Mouse (Mus musculus): ENCODE results near the gene Gm10717.
"Not testable (repeated sequence)": the region's sequence is repeated elsewhere in the genome, so short reads cannot be mapped to it uniquely, and the experiment has no call there.

The Gm10717 gene

DNA sequence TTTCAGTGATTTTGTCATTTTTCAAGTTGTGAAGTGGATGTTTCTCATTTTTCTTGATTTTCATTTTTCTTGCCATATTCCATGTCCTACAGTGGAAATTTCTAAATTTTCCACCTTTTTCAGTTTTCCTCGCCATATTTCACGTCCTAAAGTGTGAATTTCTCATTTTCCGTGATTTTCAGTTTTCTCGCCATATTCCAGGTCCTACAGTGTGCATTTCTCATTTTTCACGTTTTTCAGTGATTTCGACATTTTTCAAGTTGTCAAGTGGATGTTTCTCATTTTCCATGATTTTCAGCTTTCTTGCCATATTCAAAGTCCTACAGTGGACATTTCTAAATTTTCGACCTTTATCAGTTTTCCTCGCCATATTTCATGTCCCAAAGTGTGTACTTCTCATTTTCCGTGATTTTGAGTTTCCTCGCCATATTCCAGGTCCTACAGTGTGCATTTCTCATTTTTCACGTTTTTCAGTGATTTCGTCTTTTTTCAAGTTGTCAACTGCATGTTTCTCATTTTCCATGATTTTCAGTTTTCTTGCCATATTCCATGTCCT is at the start of gene Gm10717:
Gene Gm10717 (plus strand): TSS at position 506 of the 556 bp plus-strand sequence.
- DNase-seq = peak in 1 of 2 experiments; percentile 12

GRCm38 (mm10) chr9:3000445-3000972 is 24.7 kb upstream of the Gm10717 start, which contains the start of gene Gm10722:
Gene Gm10722, plus strand, starts transcription at chr9:3000922.
- DNase-seq = not testable (repeated sequence)

GRCm38 (mm10) chr9:3001006-3001405 is 24.2 kb upstream of the Gm10717 start:
- DNase-seq = not testable (repeated sequence)

GRCm38 (mm10) chr9:3001948-3002659 is 23.1 kb upstream of the Gm10717 start:
- peak; percentile 3 to 77 for DNase-seq

DNA sequence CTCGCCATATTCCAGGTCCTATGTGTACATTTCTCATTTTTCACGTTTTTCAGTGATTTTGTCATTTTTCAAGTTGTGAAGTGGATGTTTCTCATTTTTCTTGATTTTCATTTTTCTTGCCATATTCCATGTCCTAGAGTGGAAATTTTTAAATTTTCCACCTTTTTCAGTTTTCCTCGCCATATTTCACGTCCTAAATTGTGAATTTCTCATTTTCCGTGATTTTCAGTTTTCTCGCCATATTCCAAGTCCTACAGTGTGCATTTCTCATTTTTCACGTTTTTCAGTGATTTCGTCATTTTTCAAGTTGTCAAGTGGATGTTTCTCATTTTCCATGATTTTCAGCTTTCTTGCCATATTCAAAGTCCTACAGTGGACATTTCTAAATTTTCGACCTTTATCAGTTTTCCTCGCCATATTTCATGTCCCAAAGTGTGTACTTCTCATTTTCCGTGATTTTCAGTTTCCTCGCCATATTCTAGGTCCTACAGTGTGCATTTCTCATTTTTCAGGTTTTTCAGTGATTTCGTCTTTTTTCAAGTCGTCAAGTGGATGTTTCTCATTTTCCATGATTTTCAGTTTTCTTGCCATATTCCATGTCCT is 22.3 kb upstream of the Gm10717 start, which contains the start of gene Gm11168:
Gene Gm11168 (plus strand): TSS at position 553 of the 603 bp plus-strand sequence.
- not testable (repeated sequence) for DNase-seq

DNA sequence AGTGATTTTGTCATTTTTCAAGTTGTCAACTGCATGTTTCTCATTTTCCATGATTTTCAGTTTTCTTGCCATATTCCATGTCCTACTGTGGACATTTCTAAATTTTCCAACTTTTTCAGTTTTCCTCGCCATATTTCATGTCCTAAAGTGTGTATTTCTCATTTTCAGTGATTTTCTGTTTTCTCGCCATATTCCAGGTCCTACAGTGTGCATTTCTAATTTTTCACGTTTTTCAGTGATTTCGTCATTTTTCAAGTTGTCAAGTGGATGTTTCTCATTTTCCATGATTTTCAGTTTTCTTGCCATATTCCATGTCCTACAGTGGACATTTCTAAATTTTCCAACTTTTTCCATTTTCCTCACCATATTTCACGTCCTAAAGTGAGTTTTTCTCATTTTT is 19.0 kb upstream of the Gm10717 start:
- DNase-seq = not testable (repeated sequence)

- DNase-seq = peak; percentile 19 to 81
These were observed 18.6 kb upstream of the Gm10717 start for GRCm38 (mm10) chr9:3006636-3007035.

DNA sequence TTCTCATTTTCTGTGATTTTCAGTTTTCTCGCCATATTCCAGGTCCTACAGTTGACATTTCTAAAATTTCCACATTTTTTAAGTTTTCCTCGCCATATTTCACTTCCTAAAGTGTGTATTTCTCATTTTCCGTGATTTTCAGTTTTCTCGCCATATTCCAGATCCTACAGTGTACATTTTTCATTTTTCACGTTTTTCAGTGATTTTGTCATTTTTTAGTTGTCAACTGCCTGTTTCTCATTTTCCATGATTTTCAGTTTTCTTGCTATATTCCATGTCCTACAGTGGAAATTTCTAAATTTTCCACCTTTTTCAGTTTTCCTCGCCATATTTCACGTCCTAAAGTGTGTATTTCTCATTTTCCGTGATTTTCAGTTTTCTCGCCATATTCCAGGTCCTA is 17.9 kb upstream of the Gm10717 start:
- DNase-seq = not testable (repeated sequence)

- DNase-seq = not testable (repeated sequence)
These were observed 15.9 kb upstream of the Gm10717 start for GRCm38 (mm10) chr9:3009331-3009730.

GRCm38 (mm10) chr9:3012054-3012621 is 13.1 kb upstream of the Gm10717 start:
- DNase-seq = not testable (repeated sequence)

DNA sequence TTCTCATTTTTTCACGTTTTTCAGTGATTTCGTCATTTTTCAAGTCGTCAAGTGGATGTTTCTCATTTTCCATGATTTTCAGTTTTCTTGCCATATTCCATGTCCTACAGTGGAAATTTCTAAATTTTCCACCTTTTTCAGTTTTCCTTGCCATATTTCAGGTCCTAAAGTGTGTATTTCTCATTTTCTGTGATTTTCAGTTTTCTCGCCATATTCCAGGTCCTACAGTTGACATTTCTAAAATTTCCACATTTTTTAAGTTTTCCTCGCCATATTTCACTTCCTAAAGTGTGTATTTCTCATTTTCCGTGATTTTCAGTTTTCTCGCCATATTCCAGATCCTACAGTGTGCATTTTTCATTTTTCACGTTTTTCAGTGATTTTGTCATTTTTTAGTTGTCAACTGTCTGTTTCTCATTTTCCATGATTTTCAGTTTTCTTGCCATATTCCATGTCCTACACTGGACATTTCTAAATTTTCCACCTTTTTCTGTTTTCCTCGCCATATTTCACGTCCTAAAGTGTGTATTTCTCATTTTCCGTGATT is 12.4 kb upstream of the Gm10717 start, which contains the start of gene Gm10721:
Gene Gm10721 (plus strand): TSS at position 408 of the 547 bp plus-strand sequence.
- DNase-seq = not testable (repeated sequence)

DNA sequence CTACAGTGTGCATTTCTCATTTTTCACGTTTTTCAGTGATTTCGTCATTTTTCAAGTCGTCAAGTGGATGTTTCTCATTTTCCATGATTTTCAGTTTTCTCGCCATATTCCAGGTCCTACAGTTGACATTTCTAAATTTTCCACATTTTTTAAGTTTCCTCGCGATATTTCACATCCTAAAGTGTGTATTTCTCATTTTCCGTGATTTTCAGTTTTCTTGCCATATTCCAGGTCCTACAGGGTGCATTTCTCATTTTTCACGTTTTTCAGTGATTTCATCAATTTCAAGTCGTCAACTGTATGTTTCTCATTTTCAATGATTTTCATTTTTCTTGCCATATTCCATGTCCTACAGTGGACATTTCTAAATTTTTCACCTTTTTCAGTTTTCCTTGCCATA is 9.9 kb upstream of the Gm10717 start, which contains the start of gene Gm10720:
Gene Gm10720 (plus strand): TSS at position 301 of the 400 bp plus-strand sequence.
- not testable (repeated sequence) for DNase-seq

DNA sequence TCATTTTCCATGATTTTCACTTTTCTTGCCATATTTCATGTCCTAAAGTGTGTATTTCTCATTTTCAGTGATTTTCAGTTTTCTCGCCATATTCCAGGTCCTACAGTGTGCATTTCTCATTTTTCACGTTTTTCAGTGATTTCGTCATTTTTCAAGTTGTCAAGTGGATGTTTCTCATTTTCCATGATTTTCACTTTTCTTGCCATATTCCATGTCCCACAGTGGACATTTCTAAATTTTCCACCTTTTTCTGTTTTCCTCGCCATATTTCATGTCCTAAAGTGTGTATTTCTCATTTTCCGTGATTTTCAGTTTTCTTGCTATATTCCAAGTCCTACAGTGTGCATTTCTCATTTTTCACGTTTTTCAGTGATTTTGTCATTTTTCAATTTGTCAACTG is 9.3 kb upstream of the Gm10717 start:
- DNase-seq = not testable (repeated sequence)

DNA sequence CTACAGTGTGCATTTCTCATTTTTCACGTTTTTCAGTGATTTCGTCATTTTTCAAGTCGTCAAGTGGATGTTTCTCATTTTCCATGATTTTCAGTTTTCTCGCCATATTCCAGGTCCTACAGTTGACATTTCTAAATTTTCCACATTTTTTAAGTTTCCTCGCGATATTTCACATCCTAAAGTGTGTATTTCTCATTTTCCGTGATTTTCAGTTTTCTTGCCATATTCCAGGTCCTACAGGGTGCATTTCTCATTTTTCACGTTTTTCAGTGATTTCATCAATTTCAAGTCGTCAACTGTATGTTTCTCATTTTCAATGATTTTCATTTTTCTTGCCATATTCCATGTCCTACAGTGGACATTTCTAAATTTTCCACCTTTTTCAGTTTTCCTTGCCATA is 8.1 kb upstream of the Gm10717 start, which contains the start of gene Gm10719:
Gene Gm10719 (plus strand): TSS at position 301 of the 400 bp plus-strand sequence.
- not testable (repeated sequence) for DNase-seq

GRCm38 (mm10) chr9:3018944-3019343 is 6.3 kb upstream of the Gm10717 start:
- DNase-seq = peak in 1 of 2 experiments; percentile 14

- DNase-seq = peak in 1 of 2 experiments; percentile 14
These were observed 5.1 kb upstream of the Gm10717 start for GRCm38 (mm10) chr9:3019835-3020727.

DNA sequence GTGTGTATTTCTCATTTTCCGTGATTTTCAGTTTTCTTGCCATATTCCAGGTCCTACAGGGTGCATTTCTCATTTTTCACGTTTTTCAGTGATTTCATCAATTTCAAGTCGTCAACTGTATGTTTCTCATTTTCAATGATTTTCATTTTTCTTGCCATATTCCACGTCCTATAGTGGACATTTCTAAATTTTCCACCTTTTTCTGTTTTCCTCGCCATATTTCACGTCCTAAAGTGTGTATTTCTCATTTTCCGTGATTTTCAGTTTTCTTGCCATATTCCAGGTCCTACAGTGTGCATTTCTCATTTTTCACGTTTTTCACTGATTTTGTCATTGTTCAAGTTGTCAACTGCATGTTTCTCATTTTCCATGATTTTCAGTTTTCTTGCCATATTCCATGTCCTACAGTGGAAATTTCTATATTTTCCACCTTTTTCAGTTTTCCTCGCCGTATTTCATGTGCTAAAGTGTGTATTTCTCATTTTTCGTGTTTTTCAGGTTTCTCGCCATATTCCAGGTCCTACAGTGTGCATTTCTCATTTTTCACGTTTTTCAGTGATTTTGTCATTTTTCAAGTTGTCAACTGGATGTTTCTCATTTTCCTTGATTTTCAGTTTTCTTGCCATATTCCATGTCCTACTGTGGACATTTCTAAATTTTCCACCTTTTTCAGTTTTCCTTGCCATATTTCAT is 2.8 kb upstream of the Gm10717 start:
- peak in 1 of 2 experiments; percentile 29 for DNase-seq

DNA sequence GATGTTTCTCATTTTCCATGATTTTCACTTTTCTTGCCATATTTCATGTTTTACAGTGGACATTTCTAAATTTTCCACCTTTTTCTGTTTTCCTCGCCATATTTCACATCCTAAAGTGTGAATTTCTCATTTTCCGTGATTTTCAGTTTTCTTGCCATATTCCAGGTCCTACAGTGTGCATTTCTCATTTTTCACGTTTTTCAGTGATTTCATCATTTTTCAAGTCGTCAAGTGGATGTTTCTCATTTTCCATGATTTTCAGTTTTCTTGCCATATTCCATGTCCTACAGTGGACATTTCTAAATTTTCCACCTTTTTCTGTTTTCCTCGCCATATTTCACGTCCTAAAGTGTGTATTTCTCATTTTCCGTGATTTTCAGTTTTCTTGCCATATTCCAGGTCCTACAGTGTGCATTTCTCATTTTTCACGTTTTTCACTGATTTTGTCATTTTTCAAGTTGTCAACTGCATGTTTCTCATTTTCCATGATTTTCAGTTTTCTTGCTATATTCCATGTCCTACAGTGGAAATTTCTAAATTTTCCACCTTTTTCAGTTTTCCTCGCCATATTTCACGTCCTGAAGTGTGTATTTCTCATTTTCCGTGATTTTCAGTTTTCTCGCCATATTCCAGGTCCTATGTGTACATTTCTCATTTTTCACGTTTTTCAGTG is 1.8 kb upstream of the Gm10717 start, which contains the start of gene Gm10718:
Gene Gm10718 (plus strand): TSS at position 236 of the 673 bp plus-strand sequence.
- DNase-seq = not testable (repeated sequence)

DNA sequence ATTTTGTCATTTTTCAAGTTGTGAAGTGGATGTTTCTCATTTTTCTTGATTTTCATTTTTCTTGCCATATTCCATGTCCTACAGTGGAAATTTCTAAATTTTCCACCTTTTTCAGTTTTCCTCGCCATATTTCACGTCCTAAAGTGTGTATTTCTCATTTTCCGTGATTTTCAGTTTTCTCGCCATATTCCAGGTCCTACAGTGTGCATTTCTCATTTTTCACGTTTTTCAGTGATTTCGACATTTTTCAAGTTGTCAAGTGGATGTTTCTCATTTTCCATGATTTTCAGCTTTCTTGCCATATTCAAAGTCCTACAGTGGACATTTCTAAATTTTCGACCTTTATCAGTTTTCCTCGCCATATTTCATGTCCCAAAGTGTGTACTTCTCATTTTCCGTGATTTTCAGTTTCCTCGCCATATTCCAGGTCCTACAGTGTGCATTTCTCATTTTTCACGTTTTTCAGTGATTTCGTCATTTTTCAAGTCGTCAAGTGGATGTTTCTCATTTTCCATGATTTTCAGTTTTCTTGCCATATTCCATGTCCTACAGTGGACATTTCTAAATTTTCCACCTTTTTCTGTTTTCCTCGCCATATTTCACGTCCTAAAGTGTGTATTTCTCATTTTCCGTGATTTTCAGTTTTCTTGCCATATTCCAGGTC is 1.1 kb upstream of the Gm10717 start:
- DNase-seq = peak; percentile 3 to 74

All from thymus, adult 18-20 months (tissue).